Comparison of ENCODE assay signal across 15 mouse cellular contexts in the genomic region with DNA sequence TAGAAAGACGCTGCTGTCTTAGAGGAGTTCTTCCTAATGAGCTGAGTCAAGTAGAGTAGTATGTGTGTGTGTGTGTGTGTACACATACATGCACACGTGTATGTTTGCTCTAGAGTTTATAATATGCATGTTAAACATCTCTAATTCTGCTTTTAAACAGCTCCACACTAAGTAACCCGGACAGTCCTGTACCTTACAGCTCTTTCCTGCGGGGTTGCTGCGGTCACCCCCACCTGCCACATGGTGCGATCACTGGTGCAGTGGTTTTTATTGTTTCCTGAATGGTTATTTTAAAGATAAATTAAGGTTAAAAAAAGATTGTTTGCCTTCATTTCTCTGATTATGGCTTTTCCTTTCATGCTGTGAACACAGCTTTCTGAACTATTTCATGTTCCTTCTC.
"Had no signal": no experiment of that assay in that cellular context is flagged by ENCODE, and none has a peak within 500 bp of the region (broad histone marks: within the 10 kb centered on the region; RNA-seq: fewer than 3 reads in every experiment).

No protein-coding gene starts in this region.

- DNase-seq: kidney, adult 2 months; kidney, postnatal 25 days; left cerebral cortex, postnatal 4 days; lung, adult 18-20 months; lung, postnatal 10 days; lung, postnatal 4 days; right cerebral cortex, postnatal 14 days; thymus, postnatal 4 days had no signal

- H3K4me3 ChIP-seq: kidney, embryonic 15.5 days; limb, embryonic 13.5 days; midbrain, embryonic 13.5 days; neural tube, embryonic 12.5 days had no signal

- H3K9ac ChIP-seq: kidney, embryonic 15.5 days; limb, embryonic 13.5 days; liver, embryonic 14.5 days; midbrain, embryonic 13.5 days; neural tube, embryonic 12.5 days had no signal

- ATAC-seq: intestine, embryonic 16.5 days; midbrain, embryonic 13.5 days had no signal

- H3K27ac ChIP-seq: kidney, embryonic 15.5 days; limb, embryonic 13.5 days; liver, embryonic 14.5 days; midbrain, embryonic 13.5 days; neural tube, embryonic 12.5 days; stomach, postnatal 0 days had no signal

- H3K9me3 ChIP-seq: kidney, embryonic 15.5 days; limb, embryonic 13.5 days; midbrain, embryonic 13.5 days; neural tube, embryonic 12.5 days had no signal

- H3K4me2 ChIP-seq: kidney, embryonic 15.5 days; limb, embryonic 13.5 days; midbrain, embryonic 13.5 days; neural tube, embryonic 12.5 days had no signal

- H3K27me3 ChIP-seq: kidney, embryonic 15.5 days; limb, embryonic 13.5 days; midbrain, embryonic 13.5 days; neural tube, embryonic 12.5 days had no signal

- H3K4me1 ChIP-seq: kidney, embryonic 15.5 days; limb, embryonic 13.5 days; midbrain, embryonic 13.5 days; neural tube, embryonic 12.5 days had no signal

- H3K36me3 ChIP-seq: kidney, embryonic 15.5 days; limb, embryonic 13.5 days; midbrain, embryonic 13.5 days; neural tube, embryonic 12.5 days had no signal
